Mouse (Mus musculus): Measurements from ENCODE around the gene Mmrn1. TPM values are rescaled to one million over a fixed set of nuclear protein-coding genes. Genes with fewer than 3 reads are reported as not detected.

Mmrn1 gene
- polyA plus RNA-seq (2014; fragmentation: Illumina TruSeq; extraction: RNeasy Lipid Tissue Mini Kit (QIAGEN cat#74804); ENCODE audit: low read depth, low replicate concordance): 1.4 TPM

GRCm38 (mm10) chr6:60924676-60925075, at the start of gene Mmrn1:
TSS of gene Mmrn1 (plus strand) at chr6:60924976.

Other genes starting within 250 kb of the Mmrn1 start
- gene Snca, start 95.1 kb upstream of the Mmrn1 start, polyA plus RNA-seq (2014; fragmentation: Illumina TruSeq; extraction: RNeasy Lipid Tissue Mini Kit (QIAGEN cat#74804); ENCODE audit: low read depth, low replicate concordance): 0.17 TPM